Mouse (Mus musculus): ENCODE results near the gene Ndrg3.
"Not testable (repeated sequence)": the region's sequence is repeated elsewhere in the genome, so short reads cannot be mapped to it uniquely, and the experiment has no call there.

Ndrg3 gene

DNA sequence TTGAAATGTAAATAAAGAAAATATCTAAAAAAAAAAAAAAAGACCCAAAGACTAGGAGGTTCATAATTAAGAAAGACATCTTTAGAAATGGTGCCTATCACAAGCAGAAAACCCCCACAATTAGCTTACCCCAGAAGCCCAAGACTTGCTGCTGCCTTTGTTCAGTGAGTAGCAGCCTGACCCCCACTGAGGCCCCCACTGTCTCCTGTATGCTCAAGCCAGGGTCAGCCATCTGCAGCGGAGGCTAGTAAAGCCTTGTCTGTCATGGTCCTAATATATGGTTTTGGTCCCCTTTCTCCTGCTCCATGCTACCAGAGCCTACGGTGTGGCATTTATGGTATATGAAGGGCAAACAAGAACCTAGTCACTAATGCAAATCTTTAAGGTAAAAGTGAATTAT is 90.5 kb downstream of the Ndrg3 start:
- no peak for DNase-seq (ENCODE audit: low read depth, low spot score)

DNA sequence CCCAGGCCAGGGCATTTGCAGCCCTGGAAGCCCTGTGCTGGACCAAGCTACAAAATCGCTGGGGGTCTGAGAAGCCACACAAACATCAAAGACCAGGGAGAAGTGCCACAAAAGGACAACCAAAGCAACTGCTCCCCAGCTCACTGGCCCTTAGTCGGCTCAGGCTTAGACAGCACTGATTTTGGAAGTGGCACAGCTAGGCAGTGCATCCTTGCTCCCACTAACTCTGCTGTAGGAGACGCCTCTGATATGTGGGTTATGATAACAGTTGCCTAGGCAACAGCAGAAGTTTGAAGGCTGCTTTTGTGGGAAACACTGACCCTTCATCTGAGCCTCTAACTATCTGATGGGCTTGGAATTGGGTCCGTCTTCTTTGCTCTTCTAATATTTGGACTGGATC is 92.7 kb downstream of the Ndrg3 start:
- DNase-seq (ENCODE audit: low read depth, low spot score), result no peak

DNA sequence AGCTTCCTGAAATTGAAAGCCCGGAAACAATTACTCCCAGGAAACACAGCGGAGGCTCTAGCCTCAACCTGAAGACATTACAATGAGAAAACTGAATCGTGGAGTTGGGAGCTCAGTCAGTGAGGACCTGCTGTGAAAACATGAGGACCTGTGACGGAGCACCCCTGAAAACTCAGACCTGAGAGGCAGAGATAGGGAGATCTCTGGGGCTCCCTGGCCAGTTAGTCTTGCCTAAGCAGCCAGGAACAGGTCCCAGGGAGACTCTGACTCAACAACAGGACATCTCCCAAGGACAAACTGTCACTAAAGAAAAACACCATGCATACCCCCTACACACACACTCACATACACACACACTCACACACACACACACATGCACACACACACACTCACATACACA is 93.5 kb downstream of the Ndrg3 start:
- DNase-seq (ENCODE audit: low read depth, low spot score), result no peak

GRCm38 (mm10) chr2:156897034-156897433 is 94.8 kb downstream of the Ndrg3 start:
- no peak for DNase-seq (ENCODE audit: low read depth, low spot score)

DNA sequence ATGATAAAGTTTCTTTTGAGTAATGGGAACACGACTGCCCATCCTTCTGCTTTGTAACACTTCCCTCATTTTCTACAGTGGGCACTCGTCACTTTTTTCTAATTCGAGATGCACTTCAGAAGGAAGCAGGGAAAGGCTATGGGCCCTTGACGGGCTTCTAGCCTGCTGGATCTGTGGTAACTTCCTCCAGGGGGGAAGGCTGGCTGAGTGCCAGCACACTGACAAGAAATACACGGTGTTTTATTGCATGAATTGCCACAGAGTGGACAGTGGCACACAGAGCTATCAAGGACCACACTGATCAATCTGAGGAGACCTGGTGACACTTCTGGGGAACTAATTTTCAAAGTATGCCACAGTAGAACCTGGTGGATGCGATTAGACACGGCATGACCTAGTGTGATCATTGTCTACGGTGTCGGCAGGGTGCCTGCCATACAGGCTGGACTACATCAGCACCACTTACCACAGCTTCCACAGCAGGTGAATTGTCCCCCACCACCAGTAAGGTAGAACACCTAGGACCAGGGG is 95.4 kb downstream of the Ndrg3 start:
- no peak for DNase-seq (ENCODE audit: low read depth, low spot score)

DNA sequence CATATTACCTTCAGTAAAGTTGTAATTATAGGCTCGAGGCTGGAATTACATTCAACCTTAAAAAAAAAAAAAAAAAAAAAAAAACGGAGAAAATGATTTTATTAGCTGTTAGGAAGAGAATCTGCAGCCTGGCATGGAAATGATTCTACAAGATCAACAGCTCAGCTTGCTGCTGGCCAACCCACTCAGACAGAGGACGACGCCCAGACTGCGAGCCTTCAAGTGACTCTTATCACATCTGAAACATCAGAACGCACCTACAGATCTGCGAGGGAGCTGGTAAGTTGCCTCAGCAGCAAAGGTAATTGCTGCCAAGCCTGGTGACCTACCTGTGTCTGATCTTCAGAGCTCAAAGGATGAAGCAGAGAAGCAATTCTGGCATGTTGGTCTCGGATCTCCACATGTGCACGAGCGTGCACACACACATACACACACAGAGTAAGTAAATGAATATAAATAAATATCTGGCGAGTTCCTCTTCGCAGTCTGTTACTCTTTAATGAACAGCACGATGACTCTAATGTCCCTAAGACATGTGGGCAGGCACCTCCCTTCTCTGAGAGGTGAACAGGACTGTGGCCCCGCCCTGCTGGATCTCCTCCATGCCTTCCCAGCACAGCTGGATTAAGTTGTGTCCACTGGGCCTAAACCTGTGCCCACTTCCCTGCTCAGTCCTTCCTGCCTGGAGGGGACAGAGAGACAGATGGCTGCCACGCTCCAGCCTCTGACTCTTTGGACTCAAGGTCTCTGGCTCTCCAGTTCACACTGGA is 97.2 kb downstream of the Ndrg3 start:
- DNase-seq (ENCODE audit: low read depth, low spot score), result no peak

GRCm38 (mm10) chr2:156892821-156893220 is 99.0 kb downstream of the Ndrg3 start:
- DNase-seq (ENCODE audit: low read depth, low spot score), result no peak

- no peak for DNase-seq (ENCODE audit: low read depth, low spot score)
Observed at GRCm38 (mm10) chr2:156892240-156892639, 99.6 kb downstream of the Ndrg3 start.

DNA sequence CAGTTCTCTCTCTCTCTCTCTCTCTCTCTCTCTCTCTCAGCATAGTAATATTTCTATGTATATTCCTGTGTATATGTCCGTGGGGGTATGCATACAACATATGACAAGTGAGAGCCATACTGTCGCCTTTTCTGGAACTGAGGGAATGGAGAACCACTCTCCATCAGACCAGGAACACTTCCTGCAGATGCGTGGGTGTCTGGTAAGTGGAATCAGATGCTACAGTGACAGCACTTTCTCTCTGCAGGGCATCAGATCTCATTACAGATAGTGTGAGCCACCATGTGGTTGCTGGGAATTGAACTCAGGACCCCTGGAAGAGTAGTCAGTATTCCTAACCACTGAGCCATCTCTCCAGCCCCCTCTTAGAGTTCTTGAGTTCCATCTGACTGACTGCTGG is 103.4 kb downstream of the Ndrg3 start:
- no peak for DNase-seq (ENCODE audit: low read depth, low spot score)

- peak; percentile 38 for DNase-seq (ENCODE audit: low read depth, low spot score)
Observed at GRCm38 (mm10) chr2:156887017-156887416, 104.8 kb downstream of the Ndrg3 start, which contains the start of gene Sla2. Gene Sla2 (minus strand): TSS chr2:156887192.

DNA sequence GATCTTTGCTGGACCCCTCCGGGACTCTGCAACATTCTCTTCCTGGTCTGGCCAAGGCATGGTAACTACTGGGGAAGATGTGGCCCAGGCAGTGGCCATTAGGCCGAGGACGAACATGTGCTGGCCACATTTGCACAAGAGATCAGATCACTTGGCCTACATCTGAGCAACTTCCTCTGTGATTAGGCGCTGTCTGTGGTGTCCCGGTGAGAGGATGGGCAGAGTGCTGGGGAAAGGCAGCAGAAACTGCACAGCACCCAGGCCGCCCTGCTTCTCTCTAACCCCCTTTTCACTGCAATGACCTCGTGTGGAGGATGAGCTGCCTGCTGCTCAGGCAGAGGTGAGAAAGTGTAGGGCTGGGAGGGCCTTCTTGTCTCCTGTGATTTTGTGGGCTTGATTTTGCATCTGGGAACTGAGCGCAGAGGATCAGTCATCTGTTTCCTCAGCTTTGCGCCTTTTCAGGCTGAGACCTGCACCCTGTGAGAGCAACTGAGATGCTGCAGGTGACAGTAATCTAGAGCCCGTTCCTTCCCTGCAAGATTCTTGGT is 105.7 kb downstream of the Ndrg3 start:
- DNase-seq (ENCODE audit: low read depth, low spot score), result no peak

- not testable (repeated sequence) for DNase-seq (ENCODE audit: low read depth, low spot score)
Observed at GRCm38 (mm10) chr2:156885666-156886065, 106.2 kb downstream of the Ndrg3 start.

DNA sequence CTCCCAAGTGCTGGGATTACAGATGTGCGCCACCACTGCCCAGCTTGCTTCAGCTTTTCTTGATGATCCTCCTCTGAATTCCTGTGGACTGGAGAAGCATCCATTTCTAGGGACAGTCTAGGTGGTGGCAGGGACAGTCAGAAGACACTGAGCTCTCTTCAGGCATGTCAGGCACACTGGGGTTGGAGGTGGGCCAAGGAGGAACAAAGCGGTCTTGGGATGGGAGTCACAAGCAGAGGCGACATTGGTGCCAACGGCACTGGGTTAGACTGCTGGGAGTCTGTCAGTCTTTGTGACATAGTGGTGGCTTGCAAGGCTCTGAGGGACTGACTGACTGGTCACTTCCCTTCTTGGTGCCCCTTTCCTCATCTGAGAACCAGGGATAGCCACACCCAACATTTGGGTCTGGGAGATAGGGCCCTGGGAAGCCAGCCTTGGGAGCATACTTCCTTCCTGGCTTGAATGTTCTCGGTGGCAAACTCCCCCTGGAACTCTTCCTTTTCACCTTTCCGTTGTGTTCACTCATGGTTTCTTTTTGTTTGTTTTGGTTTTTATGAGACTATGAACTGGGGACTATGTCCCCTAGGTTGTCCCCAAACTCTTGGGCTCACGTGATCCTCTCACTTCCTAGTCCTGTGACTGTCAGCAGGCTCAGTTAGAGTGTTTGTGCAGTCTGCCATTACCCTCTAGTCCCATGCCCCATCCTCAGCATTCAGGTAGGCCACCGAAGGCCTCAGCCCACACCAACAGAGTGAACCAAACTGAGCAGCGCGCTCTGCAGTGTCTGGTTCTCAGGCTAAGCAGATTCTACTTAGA is 107.3 kb downstream of the Ndrg3 start:
- DNase-seq (ENCODE audit: low read depth, low spot score), result no peak

DNA sequence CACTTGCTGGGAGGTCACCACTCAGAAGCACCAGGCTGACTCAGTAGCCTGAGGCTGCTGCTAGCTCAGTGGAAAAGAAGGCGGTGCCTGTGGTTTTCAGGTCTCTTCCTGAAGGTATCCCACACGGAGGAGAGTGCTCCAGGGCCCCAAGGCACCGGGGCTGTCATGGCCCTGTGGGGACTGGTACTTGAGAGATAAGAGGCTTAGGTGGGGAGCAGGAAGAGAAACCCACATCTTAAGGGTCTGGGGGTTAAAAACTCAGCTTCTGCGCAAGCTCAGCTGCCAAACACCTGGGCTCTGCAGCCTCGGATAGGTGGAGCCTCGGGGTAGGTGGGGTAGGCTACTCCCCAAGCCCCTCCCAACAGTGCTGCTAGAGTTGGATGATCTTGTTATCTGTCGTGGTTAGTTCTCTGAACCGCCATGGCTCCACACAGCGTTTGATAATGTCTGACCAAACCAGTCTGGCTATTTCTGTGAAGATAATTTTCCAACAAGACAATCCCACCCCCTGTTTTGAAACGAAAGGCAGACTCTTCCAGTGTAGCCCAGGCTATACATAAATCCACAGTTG is 109.3 kb downstream of the Ndrg3 start:
- DNase-seq (ENCODE audit: low read depth, low spot score), result no peak

DNA sequence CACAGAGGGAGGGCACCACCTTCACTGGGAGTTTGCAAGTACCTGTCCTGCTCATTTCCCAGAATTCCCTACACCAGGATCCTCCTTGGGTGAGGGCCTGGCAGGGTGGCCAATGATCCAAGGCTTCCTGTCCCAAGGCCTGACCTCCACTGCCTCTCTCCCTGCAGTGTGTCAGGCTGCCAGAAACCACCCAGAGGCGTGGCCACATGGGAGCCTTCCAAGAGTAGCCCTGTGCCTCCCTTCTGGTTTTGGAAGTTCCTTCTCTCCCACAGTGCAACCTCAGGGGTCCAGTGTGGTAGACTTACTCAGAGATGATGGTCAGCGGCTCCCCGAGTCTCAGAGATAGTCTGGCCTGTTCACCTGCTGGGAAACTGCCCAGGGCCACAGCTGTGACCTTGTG is 112.3 kb downstream of the Ndrg3 start:
- no peak for DNase-seq (ENCODE audit: low read depth, low spot score)

GRCm38 (mm10) chr2:156877726-156878125 is 114.1 kb downstream of the Ndrg3 start:
- DNase-seq (ENCODE audit: low read depth, low spot score), result no peak

Data from A20 (cell line).